Mouse (Mus musculus) cerebellum, adult (tissue): ENCODE measurements around the gene Traf5.

Experiments
- ATAC-seq: cut with Nextera tagmentation; 2 replicates; pipeline ENCODE4 v1.9.2; 2017; ENCODE audit warnings: mild to moderate bottlenecking, moderate library complexity, mixed read lengths; ENCODE audit not compliant: insufficient number of reproducible peaks, low FRiP score, low TSS enrichment

Gene Traf5

DNA sequence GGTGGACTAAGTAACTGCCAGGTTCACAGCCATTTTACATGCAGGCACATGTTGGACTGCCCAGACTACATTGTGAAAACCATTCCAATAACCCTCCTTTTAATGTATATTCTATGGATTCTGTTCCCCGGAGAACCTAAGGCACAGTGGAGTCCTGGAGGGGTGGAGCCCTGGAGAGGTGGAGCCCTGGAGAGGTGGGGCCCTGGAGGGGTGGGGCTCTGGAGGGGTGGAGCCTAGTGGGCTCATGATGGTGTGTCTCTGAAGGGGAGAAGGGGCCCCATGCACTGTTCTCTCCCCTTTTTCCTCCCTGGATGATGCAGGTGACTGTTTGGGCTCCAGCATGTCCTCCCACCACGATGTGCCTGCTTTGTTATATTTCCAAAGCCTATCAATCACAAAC is 24.2 kb downstream of the Traf5 start:
- ATAC-seq = no peak

DNA sequence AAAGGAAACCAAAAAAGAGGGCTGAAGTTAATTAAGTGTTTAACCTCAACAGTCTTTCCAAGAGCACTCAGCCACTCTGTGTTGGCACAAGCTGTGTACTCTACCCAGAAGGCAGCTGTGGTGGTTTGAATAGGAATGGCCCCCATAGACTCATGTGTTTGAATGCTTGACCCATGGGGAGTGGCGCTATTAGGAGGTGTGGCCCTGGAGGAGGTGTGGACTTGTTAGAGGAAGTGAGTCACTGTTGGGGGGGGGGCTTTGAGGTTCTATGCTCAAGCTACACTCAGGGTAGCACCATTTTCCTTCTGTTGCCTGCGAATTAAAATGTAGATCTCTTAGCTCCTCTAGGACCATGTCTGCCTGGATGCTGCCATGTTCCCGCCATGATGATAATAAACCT is 25.4 kb downstream of the Traf5 start:
- ATAC-seq = no peak

DNA sequence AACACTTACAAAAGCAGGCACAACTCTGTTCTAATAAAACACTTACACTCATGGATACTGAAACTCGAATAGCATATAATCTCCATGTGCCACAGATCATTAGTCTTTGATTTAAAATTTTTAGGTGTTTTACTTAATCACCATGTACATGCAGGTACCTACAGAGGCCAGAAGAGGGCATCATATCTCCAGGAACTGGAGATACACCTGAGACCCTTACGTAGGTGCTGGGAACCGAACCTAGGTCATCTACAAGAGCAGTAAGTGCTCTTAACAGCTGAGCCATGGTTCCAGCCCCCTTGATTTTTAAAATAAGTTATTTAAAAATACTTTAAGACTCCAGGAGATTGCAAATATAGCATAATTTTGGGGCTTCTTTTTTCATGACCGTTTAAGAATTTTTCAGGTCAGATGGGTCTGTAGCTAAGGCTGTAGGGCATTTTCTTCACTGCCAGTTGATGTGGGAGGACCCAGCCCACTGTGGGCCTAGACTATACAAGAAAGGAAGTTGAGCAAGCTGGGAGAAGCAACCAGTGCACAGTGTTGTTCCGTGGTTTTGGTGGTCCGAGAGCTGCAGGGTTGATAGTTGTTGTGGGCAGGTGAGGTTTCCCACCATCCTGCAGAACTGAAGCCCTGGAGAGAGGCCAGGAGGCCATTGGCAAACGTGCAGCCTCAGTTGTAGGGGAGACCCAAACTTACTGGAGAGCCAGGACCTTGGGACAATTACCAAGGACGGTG is 29.0 kb downstream of the Traf5 start:
- ATAC-seq = no peak

DNA sequence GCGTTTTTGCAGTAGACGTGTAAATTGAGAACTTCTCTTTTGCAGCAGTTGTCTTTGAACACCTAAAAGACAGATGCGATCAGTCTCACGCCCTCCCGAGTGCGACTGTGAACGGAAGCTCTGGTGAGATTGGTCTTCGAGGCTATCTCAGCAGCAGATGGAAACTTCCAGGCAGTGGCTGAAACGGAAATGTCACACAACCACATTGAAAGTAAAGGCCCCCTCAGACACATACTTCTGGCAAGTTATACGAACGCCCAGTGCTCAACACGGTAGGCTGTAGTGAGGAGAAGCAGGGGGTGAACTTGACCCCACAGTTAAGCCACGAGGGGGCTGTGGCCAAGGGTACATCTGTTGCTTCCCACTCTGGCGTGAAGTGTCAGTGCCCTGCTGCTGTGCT is 29.7 kb downstream of the Traf5 start:
- no peak for ATAC-seq

DNA sequence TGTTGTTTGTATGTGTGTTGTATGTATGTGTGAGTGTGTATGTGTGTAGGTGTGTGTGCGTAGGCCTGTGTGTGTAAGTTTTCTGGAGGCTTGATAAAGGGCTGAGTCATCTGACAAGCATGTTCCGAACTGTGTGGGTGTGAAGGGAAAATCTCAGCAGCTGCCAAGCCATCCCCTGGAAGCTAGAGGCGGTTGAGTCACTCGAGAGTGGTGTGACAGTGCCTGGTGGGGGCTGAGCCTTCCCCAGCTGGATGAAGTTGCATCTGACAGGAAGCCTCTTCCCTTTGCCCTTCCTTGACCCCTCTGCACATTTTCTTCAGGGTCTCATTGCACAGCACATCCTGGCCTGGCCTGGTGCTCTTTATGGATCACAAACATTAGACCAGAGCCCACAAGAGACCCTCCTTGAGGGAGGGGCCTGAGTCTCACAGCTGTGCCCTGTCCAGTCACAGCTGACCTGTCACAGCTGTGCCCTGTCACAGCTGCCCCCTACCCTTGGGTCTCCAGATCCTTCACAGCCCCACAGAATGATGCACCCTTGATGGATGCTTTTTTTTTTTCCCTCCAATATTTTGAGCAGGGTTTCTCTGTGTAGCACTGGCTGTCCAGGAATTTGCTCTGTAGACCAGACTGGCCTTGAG is 30.6 kb downstream of the Traf5 start:
- no peak for ATAC-seq

DNA sequence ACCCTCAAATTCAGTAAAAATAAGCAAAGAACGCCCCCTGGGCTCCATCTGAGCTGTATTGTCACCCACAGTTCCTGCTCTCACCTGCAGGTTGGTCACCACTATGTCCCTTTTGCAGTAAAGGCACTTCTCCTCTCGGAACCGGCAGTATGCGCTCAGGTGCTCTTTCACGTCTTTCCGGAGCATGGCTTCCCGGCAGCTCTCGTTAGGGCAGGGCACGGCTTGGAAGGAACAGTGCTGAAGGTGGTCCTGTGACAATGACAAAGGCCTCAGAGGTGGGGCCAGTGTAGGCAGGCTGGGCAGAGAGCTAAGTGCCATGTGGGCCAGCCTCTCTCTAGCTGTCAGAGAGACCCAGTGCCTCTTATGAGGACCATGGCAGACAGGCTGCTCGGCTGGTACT is 33.4 kb downstream of the Traf5 start:
- no peak for ATAC-seq

DNA sequence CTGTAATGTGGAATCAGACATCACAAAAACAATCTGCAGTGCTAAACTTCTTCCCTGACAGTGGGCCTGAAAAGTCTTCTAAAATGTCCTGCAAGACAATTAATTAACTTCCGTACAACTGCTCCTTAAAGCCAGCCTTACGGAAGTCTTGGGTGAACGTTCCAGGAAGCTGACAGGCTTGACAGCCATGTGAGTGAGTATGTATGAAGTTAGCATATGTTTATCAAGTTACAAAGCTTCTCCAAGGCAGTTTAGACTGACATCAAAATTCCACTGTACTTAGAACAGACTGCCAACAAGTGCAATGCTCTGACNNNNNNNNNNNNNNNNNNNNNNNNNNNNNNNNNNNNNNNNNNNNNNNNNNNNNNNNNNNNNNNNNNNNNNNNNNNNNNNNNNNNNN is 38.6 kb downstream of the Traf5 start:
- no peak for ATAC-seq

DNA sequence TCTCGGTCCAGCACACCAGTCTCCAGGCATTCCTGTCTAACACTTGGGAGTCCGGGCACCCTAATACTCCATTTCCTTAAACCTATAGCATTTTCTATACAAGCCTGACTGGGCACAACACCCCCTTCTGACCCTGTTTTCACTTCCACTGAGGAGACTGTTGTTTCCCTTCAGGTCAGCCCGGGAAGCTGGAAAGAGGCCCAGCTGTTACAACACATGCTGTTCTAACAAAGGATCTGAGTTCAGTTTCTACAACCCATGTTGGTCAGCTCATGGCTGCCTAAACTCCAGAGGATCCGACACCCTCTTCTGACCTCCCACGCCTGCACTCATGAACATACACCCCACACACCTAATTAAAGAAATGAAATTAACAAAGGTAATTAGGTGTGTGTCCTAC is 39.4 kb downstream of the Traf5 start:
- ATAC-seq = no peak

DNA sequence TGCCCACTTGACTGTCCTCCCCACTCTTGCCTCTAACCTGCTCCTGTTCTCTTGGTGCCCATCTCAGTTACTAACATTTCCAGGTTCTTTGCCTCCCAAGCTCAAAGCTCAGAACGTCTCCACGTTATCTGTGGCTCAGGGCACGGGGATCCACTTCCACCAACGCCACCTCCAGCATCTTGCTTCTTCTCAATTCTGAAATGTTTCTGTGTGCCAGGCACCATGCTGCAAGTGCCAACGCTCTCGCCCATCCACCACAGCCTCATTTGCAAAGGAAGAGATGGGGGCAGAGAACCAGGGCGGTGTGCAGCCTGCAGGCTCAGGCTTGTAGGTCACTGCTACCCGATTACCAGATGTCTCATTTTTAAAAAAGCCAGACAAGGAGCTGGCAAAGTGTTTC is 39.9 kb downstream of the Traf5 start:
- no peak for ATAC-seq

DNA sequence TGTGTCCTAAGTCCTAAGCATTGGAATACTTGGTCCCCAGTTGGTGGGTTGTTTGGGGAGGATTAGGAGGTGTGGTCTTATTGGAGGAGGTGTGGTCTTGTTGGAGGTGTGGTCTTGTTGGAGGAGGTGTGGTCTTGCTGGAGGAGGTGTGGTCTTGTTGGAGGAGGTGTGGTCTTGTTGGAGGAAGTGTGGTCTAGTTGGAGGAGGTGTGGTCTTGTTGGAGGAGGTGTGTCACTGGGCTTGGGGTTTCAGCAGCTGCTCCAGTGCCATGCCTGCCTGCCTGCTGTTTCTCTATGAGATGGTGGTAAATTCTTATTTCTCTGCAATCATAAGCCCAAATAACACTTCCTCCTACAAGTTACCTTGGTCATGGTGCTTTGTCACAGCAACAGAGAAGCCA is 93.3 kb downstream of the Traf5 start:
- ATAC-seq = no peak

DNA sequence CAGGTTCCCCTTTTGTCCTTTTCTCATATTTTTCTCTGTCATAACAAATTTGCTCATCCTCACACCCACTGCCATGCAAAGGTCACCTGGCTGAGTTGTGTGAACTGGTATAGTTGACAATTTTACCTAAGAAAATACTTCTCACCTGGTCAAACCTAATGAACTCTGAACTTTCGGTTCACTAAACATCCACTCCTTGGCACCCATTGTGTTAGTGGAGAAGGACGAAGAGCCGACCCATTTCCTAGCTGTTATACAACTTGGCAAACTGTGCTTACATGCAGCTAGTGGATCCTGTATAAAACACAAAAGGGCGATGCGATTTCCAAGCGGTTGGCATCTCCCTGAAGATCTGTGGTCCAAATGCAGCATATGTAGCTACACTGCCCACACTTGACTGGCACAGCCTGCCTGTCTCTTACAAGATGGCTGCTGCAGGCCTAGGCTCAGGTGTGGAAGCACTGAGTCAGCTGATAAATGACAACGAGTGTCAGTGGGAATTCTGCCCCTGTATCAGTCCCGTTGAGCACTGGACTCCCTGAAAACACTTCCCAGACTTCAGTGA is 95.7 kb downstream of the Traf5 start:
- no peak for ATAC-seq

DNA sequence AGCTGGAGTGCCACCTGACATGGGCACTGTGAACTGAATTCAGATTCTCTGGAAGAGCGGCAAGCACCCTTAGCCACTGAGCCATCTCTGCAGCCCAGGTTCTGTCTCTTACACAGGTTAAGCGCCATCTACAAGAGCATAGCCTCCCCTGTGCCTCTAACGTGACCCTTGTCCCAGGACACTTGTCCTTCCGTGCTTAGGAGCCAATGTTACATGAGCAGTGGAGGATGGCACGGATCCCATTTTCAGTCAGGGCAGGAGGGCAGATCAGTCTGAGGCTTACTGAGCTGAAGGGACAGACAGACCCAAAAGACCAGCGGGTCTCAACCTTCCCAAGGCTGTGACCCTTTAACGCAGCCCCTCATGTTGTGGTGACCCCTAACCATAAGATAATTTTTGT is 96.4 kb downstream of the Traf5 start:
- no peak for ATAC-seq

DNA sequence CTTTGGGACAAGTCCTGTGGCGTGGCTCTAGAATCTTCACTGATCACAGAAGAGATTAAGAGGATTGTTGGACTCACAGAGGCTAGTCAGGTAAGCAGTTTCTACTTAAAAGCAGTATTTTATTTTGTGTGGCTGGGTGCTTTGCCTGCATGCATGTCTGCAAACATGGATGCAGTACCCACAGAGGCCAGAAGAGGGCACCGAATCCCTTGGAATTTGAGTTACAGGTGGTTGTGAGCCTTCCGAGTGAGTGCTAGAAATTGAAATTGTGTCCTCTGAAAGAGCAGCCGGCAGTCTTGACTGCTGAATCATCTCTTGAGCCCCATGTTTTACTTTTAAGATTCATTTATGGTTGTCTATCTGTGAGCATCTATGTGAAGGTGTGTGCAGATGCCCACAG is 96.9 kb downstream of the Traf5 start:
- no peak for ATAC-seq

DNA sequence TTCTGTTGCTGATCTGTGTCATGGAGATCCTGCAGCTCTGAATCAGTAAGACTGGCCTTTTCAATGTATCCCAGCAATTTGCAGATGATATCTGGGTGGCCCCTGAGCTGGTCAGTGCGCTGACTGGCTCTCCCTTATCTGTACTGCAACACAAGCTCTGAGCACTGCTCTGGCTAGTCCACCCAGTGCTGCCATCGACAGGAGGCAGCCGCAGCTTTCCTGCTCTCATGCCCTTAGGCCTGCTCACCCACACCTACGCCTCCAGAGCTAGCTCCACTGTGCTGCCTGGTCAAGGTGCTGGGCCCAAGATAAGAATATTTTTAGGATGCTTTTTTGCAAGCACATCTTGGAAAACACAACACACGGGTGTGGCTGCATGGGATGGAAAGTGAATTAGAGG is 97.9 kb downstream of the Traf5 start:
- no peak for ATAC-seq

DNA sequence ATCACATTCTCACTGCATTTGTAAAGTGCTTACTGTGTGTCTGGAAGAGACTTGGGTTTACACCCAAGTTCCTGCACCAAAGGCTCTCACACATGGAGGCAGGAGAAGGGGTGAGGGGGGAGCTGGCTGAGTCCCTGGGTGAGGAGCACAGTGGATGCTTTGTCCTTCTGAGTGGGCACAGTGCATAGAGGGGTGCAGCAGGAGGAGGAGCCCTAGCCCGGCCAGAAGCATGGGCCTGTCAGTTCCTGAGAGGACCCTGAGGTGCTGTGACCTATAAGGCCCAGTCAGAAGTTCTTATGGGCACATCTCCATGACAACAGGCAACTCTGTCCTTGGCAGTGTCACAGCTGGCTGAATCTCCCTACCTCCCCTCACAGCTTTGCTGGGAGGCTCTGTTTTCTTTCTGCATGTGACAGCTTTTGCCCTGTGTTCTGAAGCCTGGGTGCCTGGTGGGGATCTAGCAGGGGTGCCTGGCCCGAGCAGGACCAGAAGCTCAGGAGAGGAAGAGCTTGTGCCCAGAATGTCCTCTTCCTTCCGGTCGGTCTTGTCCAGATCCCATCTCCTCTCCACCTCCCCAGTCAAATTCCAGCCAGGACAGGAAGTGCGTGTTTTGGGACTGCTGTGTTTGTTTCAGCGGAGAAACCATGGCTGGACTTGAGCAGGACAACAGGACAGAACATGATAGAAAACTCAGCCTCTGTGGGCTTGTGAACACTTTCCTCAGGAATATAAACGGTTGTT is 100.1 kb downstream of the Traf5 start:
- ATAC-seq = no peak

DNA sequence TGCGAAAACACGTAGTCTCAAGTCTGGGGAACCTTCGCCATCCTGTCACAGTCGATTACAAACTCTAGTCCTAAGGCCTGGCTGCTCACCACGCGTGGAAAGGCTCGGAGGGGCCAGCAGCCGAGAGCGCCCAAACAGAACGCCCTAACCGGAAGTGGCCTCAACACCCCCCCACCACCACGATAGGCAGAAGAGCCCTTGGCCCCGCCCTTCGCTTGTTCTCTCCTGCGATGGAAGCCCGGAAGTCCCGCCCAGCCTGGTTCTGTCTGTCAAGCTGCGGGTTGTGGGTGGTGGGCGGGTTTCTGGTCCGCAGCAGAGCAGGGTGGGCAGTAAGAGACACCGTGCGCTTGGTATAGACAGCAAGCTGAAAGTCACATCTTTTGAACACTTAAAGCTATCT is 102.4 kb downstream of the Traf5 start:
- ATAC-seq = peak; percentile 99

DNA sequence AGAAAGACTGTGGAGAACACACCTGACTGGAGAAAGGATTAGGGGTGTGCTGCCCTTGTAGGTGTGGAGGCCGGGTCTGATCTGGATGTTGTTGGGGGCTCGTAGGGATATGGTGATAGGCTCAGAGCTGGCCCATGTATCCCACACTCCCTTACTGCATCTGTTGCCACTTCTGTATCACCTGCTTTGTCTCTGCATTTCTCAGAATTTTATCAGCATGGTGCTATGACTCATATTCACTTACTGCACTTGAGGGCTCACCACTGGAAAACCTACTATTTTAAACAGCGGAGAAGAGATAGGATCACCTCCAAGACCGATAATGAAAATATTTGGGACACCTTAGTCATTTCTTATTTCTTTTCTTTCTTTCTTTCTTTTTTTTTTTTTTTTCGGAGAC is 103.3 kb downstream of the Traf5 start:
- ATAC-seq = no peak

DNA sequence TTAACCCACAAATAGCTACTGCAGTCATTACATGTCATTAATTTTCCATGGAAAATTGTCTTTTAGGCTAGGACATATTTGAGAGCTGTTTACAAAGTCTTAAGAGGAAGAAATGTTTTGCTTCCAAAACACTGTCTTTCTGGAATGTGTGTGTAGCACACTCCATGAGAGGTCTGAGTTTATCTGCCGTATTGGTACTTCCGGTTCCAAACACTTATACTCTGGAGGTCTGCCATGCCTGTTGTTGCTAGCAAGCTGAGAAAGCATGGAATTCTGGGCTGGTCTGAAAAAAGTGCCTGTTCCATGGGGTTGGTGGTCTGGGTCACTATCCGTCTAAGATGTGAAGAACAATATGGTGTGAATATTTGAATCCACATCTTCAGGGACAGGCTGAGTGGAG is 103.7 kb downstream of the Traf5 start:
- no peak for ATAC-seq

DNA sequence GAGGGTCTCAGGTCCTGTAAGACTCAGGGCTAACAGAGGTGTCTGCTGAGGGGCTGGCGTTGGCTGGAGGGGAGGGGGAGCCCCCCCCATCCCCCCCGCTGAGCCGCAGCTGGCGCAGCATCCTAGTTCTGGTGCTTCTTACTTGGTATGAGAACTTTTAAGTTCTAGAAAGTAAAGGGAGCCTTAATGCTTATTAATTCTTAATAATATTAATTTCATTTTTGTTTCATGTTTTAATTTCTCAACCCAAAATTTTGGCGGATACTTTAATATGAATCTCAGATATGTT is 104.9 kb downstream of the Traf5 start:
- ATAC-seq = no peak

DNA sequence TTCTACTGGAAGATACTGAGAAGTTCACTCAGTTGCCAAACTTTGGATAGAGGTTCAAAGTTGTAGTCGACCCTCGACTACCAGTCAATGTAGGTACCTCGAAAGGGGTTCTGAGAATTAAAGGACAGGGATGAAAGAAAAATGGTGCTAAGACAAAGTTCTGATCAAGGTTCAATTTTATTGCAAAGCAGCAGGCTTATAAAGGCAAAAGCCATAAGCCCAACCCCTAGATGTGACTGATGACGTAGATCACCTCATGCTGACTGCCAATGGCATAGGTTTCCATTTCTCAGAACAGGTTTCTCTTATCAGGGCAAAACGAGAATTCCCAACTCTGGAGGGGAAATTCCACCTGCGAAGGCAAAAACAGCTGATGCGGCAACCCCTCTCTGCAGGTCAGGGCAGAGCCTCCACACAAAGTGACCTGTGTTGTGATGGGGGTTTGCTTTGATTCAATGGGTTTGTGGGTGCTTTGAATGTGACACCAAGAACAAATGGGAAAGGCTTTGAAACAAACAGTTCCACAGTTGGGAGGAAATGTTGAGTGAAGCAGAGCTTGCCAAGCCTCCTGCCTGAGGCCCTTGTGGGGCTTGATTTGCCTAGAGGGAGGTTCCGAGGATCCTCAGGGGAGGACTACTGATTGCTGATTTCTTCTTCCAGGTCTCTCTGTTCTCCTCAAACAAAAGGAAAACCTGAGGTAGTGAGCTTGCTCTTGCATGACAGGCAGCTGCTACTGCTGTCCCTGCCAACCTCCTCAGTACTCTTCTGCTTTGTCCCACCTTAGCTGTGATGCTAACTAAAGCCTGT is 105.5 kb downstream of the Traf5 start:
- no peak for ATAC-seq
